Mouse (Mus musculus): ENCODE measurements around the gene Bace1. TPM values are rescaled to one million over a fixed set of nuclear protein-coding genes. Genes with fewer than 3 reads are reported as not detected.

Bace1 gene
- polyA plus RNA-seq, 1 experiment: 52.5 TPM

DNA sequence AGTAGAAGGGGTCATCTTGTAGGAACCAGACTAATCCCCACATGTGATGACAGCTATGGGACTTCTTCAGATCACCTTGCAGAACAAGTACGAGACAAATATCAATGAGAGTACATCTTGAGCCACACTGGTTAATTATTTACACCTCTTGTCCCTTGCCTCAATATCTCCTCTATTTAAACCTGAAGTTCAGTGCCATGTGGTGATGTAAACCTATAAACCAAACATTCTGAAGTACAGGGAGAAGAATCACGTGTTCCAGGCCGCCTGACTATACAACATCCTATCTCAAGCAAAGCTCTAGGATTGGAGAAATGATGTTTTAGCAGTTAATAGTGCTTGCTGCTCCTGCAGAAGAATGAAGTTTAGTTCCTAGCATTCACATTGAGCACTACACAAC is 31.9 kb downstream of the Bace1 start:
- no peak for DNase-seq (ENCODE audit: extremely low spot score in 1 of 2, low spot score in 1 of 2)

DNA sequence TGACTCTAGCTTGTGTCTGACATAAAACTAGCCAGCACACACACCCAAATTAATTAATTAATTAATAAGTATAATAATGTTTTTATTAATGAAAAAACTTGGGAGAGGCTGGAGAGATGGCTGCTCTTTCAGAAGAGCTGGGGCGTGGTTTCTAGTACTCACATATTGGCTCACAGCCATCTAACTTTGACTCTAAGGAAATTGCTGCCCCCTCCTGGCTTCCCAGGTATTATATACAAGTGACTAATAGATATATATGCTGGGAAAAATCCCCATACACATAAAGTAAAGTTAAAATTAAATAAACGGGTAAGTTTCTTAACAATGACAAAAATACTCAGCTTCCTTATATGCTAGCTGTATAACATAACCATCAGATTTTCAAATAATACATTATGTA is 39.5 kb downstream of the Bace1 start:
- DNase-seq (ENCODE audit: extremely low spot score in 1 of 2, low spot score in 1 of 2): peak in 1 of 2 experiments; percentile 38

DNA sequence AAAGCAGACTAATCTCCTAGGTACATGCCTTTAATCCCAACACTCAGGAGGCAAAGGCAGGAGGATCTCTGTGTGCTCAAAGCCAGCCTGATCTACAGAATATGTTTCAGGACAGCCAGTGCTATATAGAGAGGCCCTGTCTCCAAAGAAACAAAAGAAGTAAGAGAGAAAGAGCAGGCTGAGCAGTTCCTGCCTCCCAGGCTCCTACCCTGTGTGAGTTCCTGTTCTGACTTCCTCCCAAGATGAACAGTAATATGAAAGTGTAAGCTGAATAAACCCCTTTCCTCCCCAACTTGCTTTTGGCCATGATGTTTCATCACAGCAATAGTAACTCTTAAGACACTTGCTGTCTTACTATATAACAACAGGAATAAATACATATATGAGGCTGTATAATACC is 55.3 kb downstream of the Bace1 start:
- no peak for DNase-seq (ENCODE audit: extremely low spot score in 1 of 2, low spot score in 1 of 2)

DNA sequence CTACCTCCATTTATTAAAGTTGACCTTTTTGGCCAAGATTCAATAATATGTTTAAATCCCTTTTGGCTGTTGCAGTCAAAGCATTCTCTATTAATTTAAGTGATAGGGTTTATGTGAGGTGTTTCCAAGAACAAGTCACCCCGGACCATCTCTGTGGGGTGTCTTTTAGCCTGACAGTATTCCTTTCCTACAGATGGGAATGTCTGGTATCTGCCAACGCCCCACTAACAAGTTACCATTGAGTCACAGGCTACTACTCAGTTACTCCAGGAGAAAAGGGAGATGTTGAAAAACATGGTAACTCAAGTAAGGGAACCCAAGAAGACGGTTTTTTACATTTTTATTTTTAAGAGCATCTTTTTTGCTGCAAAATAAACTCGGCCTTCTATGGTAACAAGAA is 66.8 kb downstream of the Bace1 start:
- no peak for DNase-seq (ENCODE audit: extremely low spot score in 1 of 2, low spot score in 1 of 2)

DNA sequence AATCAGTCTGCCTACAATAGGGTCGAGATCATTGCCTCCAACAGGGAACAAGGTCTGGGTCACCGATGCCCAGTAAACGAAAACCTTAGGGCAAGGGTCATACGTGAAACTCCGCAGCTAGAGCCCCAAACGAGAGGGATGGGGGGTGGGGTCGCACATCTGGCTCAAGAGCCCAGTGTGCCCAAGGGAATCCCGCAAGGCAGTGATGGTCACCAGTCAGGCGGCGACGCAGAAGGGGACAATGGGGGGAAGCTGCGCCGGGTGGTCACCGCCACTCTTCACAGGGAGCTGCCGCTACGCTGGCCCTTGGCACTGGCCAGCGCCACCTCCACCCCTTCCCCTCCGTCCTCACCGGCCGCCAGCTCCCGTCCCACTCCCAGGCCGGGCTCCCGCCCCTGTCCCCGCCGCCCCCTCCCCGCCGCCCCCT is 67.4 kb downstream of the Bace1 start:
- DNase-seq (ENCODE audit: extremely low spot score in 1 of 2, low spot score in 1 of 2): peak in 1 of 2 experiments; percentile 12

DNA sequence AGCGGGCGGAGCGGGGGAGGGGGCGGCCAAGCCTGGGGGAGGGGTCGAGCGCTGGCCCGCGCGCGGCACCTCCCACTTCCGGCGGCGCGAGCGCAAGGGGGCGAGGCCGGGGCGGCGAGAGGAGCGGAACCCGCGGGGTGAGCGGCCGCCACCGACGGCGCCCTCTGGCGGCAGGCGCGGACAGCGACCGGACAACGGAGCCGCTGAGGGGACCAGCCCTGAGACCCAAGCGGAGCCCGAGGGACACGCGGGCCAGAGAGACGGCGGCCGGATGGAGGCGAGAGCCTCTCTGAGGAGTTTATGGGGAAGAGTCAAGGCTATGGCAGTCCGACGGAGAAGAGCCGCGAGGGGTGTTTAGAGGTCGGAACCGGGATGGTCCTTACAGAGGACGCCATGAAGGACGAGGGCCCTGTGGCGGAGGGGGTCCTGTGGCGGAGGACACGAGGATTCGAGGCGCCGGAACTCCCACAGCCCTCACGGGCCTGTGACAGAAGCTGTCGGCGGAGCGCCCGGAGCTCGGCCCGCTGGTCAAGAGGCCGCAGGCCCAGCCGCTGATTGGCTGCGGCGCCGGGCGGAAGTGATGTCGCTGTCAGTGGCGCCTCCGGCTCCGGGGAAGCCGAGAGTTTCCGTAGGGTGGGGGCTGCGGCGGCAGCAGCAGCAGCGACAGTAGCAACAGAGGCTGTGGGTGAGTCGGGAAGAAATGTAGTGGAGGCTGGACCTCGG is 68.1 kb downstream of the Bace1 start, which contains the start of the genes Pcsk7 and Rnf214:
TSS of gene Pcsk7 (plus strand) at position 143 of the 723 bp plus-strand sequence.
TSS of gene Rnf214 (minus strand) at position 557 of the 723 bp plus-strand sequence.
- DNase-seq (ENCODE audit: extremely low spot score in 1 of 2, low spot score in 1 of 2): peak; percentile 80 to 90

DNA sequence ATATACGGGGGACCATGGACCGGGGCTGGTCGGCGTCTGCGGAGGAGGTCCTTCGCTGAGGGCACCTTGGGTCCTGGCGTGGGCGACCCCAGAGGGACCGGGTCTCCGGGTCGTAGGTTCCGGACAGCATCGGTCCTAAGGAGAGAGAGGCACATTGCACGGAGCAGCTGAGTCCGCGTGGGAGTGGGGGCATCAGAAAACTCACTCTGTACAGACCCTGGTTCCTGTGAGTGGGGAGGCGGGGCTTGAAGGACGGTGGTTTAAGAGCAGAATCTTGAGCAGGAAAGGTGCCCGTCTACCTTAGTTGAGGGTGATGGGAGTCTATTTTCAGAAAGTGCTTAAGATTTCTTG is 68.7 kb downstream of the Bace1 start:
- peak in 1 of 2 experiments; percentile 22 for DNase-seq (ENCODE audit: extremely low spot score in 1 of 2, low spot score in 1 of 2)

DNA sequence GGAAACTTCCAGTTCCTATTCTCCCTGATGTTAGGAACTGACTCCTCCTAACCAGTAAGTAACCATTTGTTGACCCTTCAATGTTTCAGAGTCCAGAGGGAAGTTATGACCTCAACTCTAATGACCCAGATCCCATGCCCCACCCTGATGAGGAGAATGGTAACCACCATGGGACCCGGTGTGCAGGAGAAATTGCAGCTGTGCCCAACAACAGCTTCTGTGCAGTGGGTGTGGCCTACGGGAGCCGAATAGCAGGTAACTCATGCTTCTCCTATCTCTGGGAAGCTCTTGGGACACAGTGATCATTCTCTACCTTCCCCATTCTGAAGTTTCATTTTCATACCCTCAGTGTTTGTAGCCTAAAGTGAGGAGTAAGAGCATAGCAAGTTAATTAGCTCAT is 72.6 kb downstream of the Bace1 start:
- no peak for DNase-seq (ENCODE audit: extremely low spot score in 1 of 2, low spot score in 1 of 2)

DNA sequence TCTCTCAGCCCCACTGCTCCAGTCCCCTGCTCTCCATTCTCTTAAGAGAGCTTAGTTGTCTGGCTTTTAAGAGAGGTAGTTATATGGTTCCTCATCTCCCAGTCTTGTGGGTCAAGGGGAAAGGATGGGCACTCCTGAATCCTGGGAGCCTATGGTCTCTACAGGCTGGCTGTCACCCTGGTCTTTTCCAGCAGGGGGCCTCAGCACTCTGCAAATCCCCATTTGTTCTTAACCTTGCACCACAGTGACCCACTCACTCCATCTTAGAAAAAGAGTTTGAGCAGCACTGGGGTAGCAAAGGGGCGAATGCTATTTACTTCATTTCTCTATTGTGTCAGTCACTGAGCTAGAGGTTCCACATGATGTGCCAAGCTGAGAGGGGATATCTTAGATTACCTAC is 73.3 kb downstream of the Bace1 start:
- DNase-seq (ENCODE audit: extremely low spot score in 1 of 2, low spot score in 1 of 2): peak in 1 of 2 experiments; percentile 62

Other genes with a start within 250 kb of the Bace1 start
- 26.1 and 26.5 TPM in 2 replicates for gene Cep164, start 9.9 kb upstream of the Bace1 start, polyA plus RNA-seq (2012; rRNA removed)
- 26.8 and 31.3 TPM in 2 replicates for gene Pcsk7, start 67.9 kb downstream of the Bace1 start, polyA plus RNA-seq (2012; rRNA removed)
- 43.9 and 47.3 TPM in 2 replicates for gene Rnf214, start 68.3 kb downstream of the Bace1 start, polyA plus RNA-seq (2012; rRNA removed)
- gene Tagln, start 97.5 kb downstream of the Bace1 start, polyA plus RNA-seq (2012; rRNA removed): 15.4 and 21.4 TPM in 2 replicates
- 103 and 112 TPM in 2 replicates for gene Sidt2, start 116.7 kb downstream of the Bace1 start, polyA plus RNA-seq (2012; rRNA removed)
- gene Pafah1b2, start 174.1 kb downstream of the Bace1 start, polyA plus RNA-seq (2012; rRNA removed): 99.0 and 106 TPM in 2 replicates
- 54.9 and 56.6 TPM in 2 replicates for gene Sik3, start 174.2 kb downstream of the Bace1 start, polyA plus RNA-seq (2012; rRNA removed)